Mouse (Mus musculus): Measurements from ENCODE around the gene Srms. TPM values are rescaled to one million over a fixed set of nuclear protein-coding genes. Genes with fewer than 3 reads are reported as not detected.

Gene Srms
- 0.05 and 0.16 TPM in 2 replicates for polyA plus RNA-seq (2016; fragmentation: Nextera tagmentation; extraction: Ambion mirVana)

DNA sequence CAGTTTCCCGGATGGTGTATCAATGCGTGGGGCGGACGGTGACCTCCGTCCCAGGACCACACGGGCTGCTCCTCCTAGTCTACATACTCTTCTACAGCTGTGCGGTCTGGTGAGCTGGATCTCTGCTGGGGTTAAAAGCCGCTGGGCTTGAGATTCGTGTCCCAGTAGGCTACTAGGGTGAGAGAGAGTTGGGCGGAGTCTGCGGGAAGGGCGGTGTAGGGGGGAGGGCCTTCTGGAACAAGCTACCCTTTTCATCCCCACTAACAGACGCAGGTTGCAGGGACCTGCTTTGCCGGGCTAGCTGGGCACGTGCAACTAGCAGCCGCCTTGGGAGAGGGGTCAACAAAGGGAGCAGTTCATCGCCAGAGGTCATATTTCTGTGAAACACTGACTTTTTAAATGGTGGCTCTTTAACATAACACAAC is at the start of gene Srms:
Gene Srms, minus strand, starts transcription at position 165 of the 425 bp plus-strand sequence.
- H3K27me3 ChIP-seq (replicated peaks; ENCODE audit: low read depth, poor library complexity, severe bottlenecking): peaks cover 70% of the 10 kb centered on the region
- WGBS: 1% methylated on average over 17 of the region's 17 CpGs
- H3K27ac ChIP-seq (replicated peaks): no peak within 1 kb of the TSS; the same call in 1 of the 2 replicates

DNA sequence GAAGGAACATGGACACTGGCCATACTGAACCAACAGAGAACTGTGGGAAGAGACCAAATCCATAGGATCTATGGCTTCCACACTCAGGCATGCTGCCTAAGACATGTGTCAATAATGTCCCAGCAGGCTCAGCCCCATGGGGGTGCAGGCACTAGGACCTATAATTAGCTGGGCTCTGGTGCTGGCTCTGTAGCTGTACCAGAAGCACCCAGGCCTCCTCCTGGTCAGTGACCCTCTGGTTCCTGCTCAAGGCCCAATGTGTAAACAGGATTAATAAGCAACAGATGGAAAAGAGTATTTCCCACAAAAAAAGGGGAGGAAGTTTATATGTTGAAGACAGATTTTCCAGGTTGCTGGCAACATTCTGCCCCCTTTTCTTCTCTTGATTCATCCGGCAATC is 40.3 kb upstream of the Srms start:
- DNase-seq (ENCODE audit: low spot score): no peak
- no peak overlapping the region for H3K4me3 ChIP-seq
- H3K27ac ChIP-seq (replicated peaks): no peak overlapping the region
- H3K36me3 ChIP-seq (replicated peaks): peaks cover 80% of the 10 kb centered on the region
- peaks cover 5% of the 10 kb centered on the region for H3K4me1 ChIP-seq
- no peaks in the 10 kb centered on the region for H3K27me3 ChIP-seq (replicated peaks; ENCODE audit: low read depth, poor library complexity, severe bottlenecking)
- H3K9me3 ChIP-seq: no peaks in the 10 kb centered on the region
- WGBS: 82% methylated on average over 1 of the region's 1 CpGs

More for the DNA sequence above, at the start of gene Srms:
- peaks cover 16% of the 10 kb centered on the region for H3K4me1 ChIP-seq
- H3K4me3 ChIP-seq: peak within 1 kb of the TSS; percentile 55
- DNase-seq (ENCODE audit: low spot score): peak; percentile 63
- H3K36me3 ChIP-seq (replicated peaks): no peaks in the 10 kb centered on the region
- H3K9me3 ChIP-seq: no peaks in the 10 kb centered on the region

GRCm38 (mm10) chr2:181251841-181252240 is 38.9 kb upstream of the Srms start:
- H3K4me3 ChIP-seq: no peak overlapping the region
- no peaks in the 10 kb centered on the region for H3K27me3 ChIP-seq (replicated peaks; ENCODE audit: low read depth, poor library complexity, severe bottlenecking)
- H3K4me1 ChIP-seq: peaks cover 5% of the 10 kb centered on the region
- no peaks in the 10 kb centered on the region for H3K9me3 ChIP-seq
- 79% methylated on average over 1 of the region's 1 CpGs for WGBS
- H3K36me3 ChIP-seq (replicated peaks): peaks cover 66% of the 10 kb centered on the region
- no peak for DNase-seq (ENCODE audit: low spot score)
- H3K27ac ChIP-seq (replicated peaks): no peak overlapping the region

- Histone ChIP-seq H3K27ac (replicated peaks) (no peak overlapping the region), H3K4me1 (peaks cover 6% of the 10 kb centered on the region), H3K36me3 (replicated peaks) (peaks cover 41% of the 10 kb centered on the region), H3K9me3 (no peaks in the 10 kb centered on the region), H3K27me3 (replicated peaks; ENCODE audit: low read depth, poor library complexity, severe bottlenecking) (no peaks in the 10 kb centered on the region), H3K4me3 (no peak overlapping the region)
- DNase-seq (ENCODE audit: low spot score): no peak
- WGBS: 82% methylated on average over 10 of the region's 10 CpGs
Observed at GRCm38 (mm10) chr2:181249217-181249616, 36.2 kb upstream of the Srms start.

DNA sequence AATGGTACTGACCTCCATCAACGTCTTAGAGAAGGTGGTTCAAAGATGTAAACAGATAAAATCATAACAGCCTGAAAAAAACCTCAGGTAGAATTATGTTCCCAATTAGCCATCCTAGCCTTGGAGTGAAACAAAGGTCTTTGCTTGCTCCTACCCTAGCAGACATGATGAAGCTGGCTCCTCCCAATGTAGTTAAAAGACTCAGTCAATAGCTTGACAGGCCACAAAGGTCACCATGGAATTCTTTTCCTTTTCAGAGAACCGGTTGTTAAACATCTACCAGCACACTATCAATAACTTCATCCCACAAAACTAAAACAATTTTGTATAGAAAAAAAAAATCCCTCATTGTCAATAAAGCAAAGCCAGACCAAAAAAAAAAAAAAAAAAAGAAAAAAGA is 32.0 kb upstream of the Srms start:
- Histone ChIP-seq H3K9me3 (no peaks in the 10 kb centered on the region), H3K36me3 (replicated peaks) (no peaks in the 10 kb centered on the region), H3K27ac (replicated peaks) (no peak overlapping the region), H3K4me1 (peaks cover 36% of the 10 kb centered on the region), H3K4me3 (no peak overlapping the region), H3K27me3 (replicated peaks; ENCODE audit: low read depth, poor library complexity, severe bottlenecking) (no peaks in the 10 kb centered on the region)
- DNase-seq (ENCODE audit: low spot score): no peak
- WGBS: 36% methylated on average over 2 of the region's 2 CpGs

DNA sequence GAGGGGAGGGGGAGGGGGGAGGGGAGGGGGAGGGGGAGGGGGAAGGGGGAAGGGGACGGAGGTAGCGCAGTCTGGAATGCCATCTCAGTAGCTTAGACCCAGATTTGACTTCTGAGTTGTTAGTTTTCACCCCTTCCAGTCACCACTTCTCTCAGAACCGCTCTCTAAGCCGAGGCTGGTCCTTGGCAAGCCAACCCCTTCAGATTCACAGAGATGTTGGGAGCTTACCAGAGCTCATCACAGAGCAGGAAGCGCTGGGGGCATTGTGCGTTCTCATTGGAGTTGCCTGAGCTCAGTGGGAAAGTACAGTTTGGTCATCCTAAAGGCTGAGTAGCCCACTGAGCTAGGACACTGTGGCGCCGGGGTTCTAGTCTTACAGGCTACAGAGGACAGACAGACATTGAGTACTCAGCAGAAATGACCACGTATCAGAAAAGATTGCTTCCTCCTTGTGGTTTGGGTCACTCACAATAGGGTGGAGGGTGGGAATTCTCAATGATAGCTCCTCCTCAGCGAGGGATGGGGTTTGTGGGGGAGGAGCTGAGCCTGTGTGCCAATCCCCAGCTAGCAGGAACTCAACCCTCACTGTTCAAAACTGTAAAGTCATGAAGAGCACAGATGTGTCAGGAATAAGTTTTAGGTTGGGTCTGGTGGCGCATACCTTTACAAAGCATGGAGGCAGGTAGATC is 30.9 kb upstream of the Srms start:
- DNase-seq (ENCODE audit: low spot score): no peak
- 26% methylated on average over 11 of the region's 11 CpGs for WGBS
- no peaks in the 10 kb centered on the region for H3K27me3 ChIP-seq (replicated peaks; ENCODE audit: low read depth, poor library complexity, severe bottlenecking)
- no peaks in the 10 kb centered on the region for H3K9me3 ChIP-seq
- no peaks in the 10 kb centered on the region for H3K36me3 ChIP-seq (replicated peaks)
- peaks cover 31% of the 10 kb centered on the region for H3K4me1 ChIP-seq
- H3K4me3 ChIP-seq: no peak overlapping the region
- H3K27ac ChIP-seq (replicated peaks): no peak overlapping the region

DNA sequence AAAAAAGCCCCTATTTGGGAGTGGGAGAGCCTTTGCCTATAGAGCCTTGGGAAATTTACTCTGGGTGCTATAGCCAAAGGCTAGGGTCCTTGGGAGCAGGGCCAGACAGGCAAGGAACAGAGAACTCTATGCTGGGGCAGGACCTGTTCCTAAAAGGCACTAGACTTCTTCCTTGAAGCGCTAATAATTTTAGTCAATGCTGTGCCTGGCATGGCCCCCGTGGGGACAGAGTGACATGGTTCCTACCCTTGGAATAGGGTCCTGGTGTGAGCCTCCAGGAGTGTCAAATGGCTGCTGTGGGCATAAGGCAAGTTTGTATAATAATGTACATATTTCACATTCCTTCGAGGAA is 29.3 kb upstream of the Srms start:
- H3K36me3 ChIP-seq (replicated peaks): no peaks in the 10 kb centered on the region
- DNase-seq (ENCODE audit: low spot score): no peak
- H3K4me1 ChIP-seq: peaks cover 31% of the 10 kb centered on the region
- WGBS: 66% methylated on average over 3 of the region's 3 CpGs
- H3K27me3 ChIP-seq (replicated peaks; ENCODE audit: low read depth, poor library complexity, severe bottlenecking): no peaks in the 10 kb centered on the region
- H3K9me3 ChIP-seq: no peaks in the 10 kb centered on the region
- 0 out of 2 replicates have a peak overlapping the region, but pooled peaks have one; percentile 71 for H3K27ac ChIP-seq (replicated peaks)
- H3K4me3 ChIP-seq: peak overlapping the region; percentile 58

DNA sequence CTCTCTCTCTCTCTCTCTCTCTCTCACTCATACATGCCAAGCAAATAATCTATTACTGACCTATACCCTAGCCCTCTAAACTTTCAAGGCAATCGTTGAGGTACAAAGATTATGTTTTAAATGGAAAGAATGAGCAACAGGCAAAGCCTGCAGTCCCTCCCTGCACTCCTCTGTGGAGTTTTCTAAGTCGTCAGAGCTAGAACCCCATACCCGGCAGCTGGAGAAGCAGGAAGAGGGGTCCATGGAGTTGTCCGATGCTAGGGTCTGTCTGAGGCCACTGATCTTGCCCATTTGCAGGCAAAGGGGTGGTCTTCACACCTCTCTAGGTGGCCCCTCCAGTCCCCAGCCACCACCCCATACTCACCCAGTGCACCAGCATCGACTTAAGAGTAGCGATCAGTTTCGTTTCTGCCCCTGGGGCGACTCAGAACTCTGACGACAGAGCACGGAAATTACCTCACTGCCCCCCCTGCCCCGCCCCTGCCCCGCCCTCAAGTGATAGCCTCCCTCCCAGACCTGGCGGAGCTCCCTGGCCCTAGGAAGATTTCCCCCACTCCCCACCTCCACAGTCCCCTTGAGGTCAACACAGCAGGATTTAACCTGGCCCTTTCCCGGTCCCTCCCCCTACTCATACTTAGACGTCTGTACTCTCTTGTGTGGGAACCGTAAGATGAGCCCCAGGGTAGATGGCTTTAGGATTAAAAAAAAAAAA is 28.8 kb upstream of the Srms start, which contains the start of gene Helz2:
Gene Helz2, minus strand, starts transcription at position 426 of the 712 bp plus-strand sequence.
- peak; percentile 57 for DNase-seq (ENCODE audit: low spot score)
- Histone ChIP-seq H3K9me3 (no peaks in the 10 kb centered on the region), H3K27ac (replicated peaks) (peak within 1 kb of the TSS; percentile 71), H3K4me1 (peaks cover 31% of the 10 kb centered on the region), H3K27me3 (replicated peaks; ENCODE audit: low read depth, poor library complexity, severe bottlenecking) (no peaks in the 10 kb centered on the region), H3K36me3 (replicated peaks) (no peaks in the 10 kb centered on the region), H3K4me3 (peak within 1 kb of the TSS; percentile 58)
- 11% methylated on average over 16 of the region's 16 CpGs for WGBS

- Histone ChIP-seq H3K9me3 (no peaks in the 10 kb centered on the region), H3K36me3 (replicated peaks) (no peaks in the 10 kb centered on the region), H3K27me3 (replicated peaks; ENCODE audit: low read depth, poor library complexity, severe bottlenecking) (no peaks in the 10 kb centered on the region), H3K4me3 (peak overlapping the region; percentile 58), H3K4me1 (peaks cover 31% of the 10 kb centered on the region), H3K27ac (replicated peaks) (no peak overlapping the region)
- no peak for DNase-seq (ENCODE audit: low spot score)
- 93% methylated on average over 13 of the region's 13 CpGs for WGBS
Observed at GRCm38 (mm10) chr2:181240806-181241440, 27.9 kb upstream of the Srms start.

DNA sequence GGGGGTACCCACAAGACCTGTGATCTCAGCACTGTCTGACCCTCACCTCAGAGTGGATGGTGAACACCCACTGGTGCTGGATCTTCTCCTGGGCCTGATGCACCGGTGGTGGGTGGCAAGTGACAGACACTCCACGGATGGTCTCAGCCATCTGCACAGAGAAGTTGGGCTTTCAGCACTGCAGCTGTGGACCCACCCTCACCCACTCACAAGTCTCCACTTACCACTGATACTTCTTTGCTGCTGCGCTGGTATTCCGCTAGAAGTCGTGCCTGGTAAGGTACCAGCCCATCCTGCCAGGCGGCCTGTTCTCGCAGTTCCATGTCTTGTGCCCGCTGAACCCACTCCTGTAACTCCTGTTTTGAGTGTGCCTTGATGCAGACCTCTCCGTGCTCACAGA is 26.3 kb upstream of the Srms start:
- H3K4me1 ChIP-seq: peaks cover 30% of the 10 kb centered on the region
- H3K9me3 ChIP-seq: no peaks in the 10 kb centered on the region
- H3K36me3 ChIP-seq (replicated peaks): no peaks in the 10 kb centered on the region
- no peak for DNase-seq (ENCODE audit: low spot score)
- H3K27me3 ChIP-seq (replicated peaks; ENCODE audit: low read depth, poor library complexity, severe bottlenecking): no peaks in the 10 kb centered on the region
- WGBS: 91% methylated on average over 9 of the region's 9 CpGs
- no peak overlapping the region for H3K27ac ChIP-seq (replicated peaks)
- H3K4me3 ChIP-seq: no peak overlapping the region

DNA sequence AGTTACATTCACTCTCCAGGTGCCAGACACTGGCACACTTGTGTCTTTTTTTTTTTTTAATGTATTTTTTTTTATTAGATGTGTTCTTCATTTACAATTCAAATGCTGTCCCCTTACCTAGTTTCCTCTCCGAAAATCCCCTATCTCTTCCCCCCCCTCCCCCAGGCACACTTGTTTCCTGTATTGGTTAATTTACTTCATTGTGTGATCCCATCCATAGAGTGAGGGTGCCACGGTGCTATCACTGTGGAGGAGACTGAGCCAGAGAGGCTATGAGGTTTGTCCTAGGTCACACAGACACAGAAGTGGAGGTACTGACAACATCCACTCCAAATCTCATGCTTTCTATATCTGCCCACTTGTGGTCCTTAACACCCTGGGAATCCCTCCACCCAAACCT is 25.9 kb upstream of the Srms start:
- H3K27me3 ChIP-seq (replicated peaks; ENCODE audit: low read depth, poor library complexity, severe bottlenecking): no peaks in the 10 kb centered on the region
- no peak overlapping the region for H3K27ac ChIP-seq (replicated peaks)
- no peaks in the 10 kb centered on the region for H3K36me3 ChIP-seq (replicated peaks)
- H3K4me3 ChIP-seq: no peak overlapping the region
- DNase-seq (ENCODE audit: low spot score): no peak
- H3K9me3 ChIP-seq: no peaks in the 10 kb centered on the region
- 68% methylated on average over 2 of the region's 2 CpGs for WGBS
- peaks cover 26% of the 10 kb centered on the region for H3K4me1 ChIP-seq

DNA sequence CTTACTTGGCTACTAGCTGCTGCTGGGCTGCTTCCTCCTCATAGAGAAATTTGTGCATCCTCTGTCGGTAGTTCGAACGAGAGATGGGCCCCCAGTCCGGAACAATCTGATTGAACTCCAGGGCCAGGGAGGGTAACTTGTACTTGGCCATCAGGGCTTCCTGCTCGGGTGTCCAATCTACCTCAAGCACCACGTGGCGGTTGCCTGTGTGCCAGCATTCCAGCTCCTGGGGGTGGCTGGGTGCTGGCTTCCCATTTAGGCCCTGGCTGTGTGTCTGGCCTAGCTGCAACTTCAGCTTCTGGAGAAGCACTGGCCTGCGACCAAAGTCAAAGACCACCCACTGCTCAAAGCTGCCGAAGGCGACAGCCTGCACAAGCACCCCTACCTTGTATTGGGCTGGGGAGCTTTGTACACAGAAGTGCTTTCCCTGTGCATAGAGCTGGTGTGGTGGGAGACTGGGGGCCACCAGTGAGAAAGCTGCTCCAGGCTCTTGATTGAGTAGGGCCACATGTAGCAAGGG is 25.2 kb upstream of the Srms start:
- no peak for DNase-seq (ENCODE audit: low spot score)
- Histone ChIP-seq H3K9me3 (no peaks in the 10 kb centered on the region), H3K27ac (replicated peaks) (no peak overlapping the region), H3K4me1 (peaks cover 19% of the 10 kb centered on the region), H3K27me3 (replicated peaks; ENCODE audit: low read depth, poor library complexity, severe bottlenecking) (no peaks in the 10 kb centered on the region), H3K36me3 (replicated peaks) (no peaks in the 10 kb centered on the region), H3K4me3 (no peak overlapping the region)
- WGBS: 81% methylated on average over 10 of the region's 10 CpGs

Measured in embryonic facial prominence, embryonic 10.5 days (tissue).